Mouse (Mus musculus) left cerebral cortex, adult 18-20 months (tissue): ENCODE data around the gene Nkpd1. TPM values are rescaled to one million over a fixed set of nuclear protein-coding genes. Genes with fewer than 3 reads are reported as not detected.
"Not testable (repeated sequence)": the region's sequence is repeated elsewhere in the genome, so short reads cannot be mapped to it uniquely, and the experiment has no call there.

Experiments used
- DNase-seq, 2 experiments: peaks; one replicate each; pipeline ENCODE4 v3.0.0; 2021 to 2022; ENCODE audit warnings: low spot score in 2 of 2, mixed read lengths in 1 of 2
- total RNA-seq, 2 experiments: library from RNA; stranded (reverse); gene quantifications; 2 replicates each; pipeline ENCODE4 v1.2.3; 2021

Nkpd1 gene
- total RNA-seq, 2 experiments from 2014 or later: 0.72 to 0.94 TPM

GRCm38 (mm10) chr7:19503481-19504068, 14.1 kb upstream of the Nkpd1 start:
- DNase-seq: peak in 1 of 2 experiments; percentile 44

- DNase-seq: no peak
Measured at GRCm38 (mm10) chr7:19506326-19506725, 11.3 kb upstream of the Nkpd1 start.

- DNase-seq: peak in 1 of 2 experiments; percentile 37
Measured at GRCm38 (mm10) chr7:19506969-19507611, 10.5 kb upstream of the Nkpd1 start.

- no peak for DNase-seq
Measured at GRCm38 (mm10) chr7:19507612-19507981, 10.0 kb upstream of the Nkpd1 start.

- DNase-seq: peak; percentile 91 to 94
Measured at GRCm38 (mm10) chr7:19508150-19508923, 9.3 kb upstream of the Nkpd1 start, which contains the start of the genes Bloc1s3 and Trappc6a. Gene Bloc1s3 (minus strand): TSS chr7:19508367. Gene Trappc6a (plus strand): TSS chr7:19508395.

GRCm38 (mm10) chr7:19508924-19509568, 8.6 kb upstream of the Nkpd1 start:
- DNase-seq: no peak

- no peak for DNase-seq
Measured at GRCm38 (mm10) chr7:19509786-19510185, 7.9 kb upstream of the Nkpd1 start.

- not testable (repeated sequence) for DNase-seq
Measured at GRCm38 (mm10) chr7:19511934-19512333, 5.7 kb upstream of the Nkpd1 start.

- DNase-seq: no peak
Measured at GRCm38 (mm10) chr7:19512353-19512752, 5.3 kb upstream of the Nkpd1 start.

GRCm38 (mm10) chr7:19520032-19520431, 2.4 kb downstream of the Nkpd1 start:
- DNase-seq: no peak

GRCm38 (mm10) chr7:19523017-19523756, 5.5 kb downstream of the Nkpd1 start:
- DNase-seq: peak in 1 of 2 experiments; percentile 29

GRCm38 (mm10) chr7:19523757-19524419, 6.2 kb downstream of the Nkpd1 start:
- DNase-seq: peak; percentile 60 to 64

GRCm38 (mm10) chr7:19524420-19525104, 6.9 kb downstream of the Nkpd1 start:
- no peak for DNase-seq

GRCm38 (mm10) chr7:19525105-19525481, 7.5 kb downstream of the Nkpd1 start:
- no peak for DNase-seq

- no peak for DNase-seq
Measured at GRCm38 (mm10) chr7:19531077-19531476, 13.4 kb downstream of the Nkpd1 start.

- no peak for DNase-seq
Measured at GRCm38 (mm10) chr7:19532240-19532639, 14.6 kb downstream of the Nkpd1 start.

GRCm38 (mm10) chr7:19534676-19535075, 17.0 kb downstream of the Nkpd1 start:
- no peak for DNase-seq

- no peak for DNase-seq
Measured at GRCm38 (mm10) chr7:19540771-19541566, 23.3 kb downstream of the Nkpd1 start.

- no peak for DNase-seq
Measured at GRCm38 (mm10) chr7:19541681-19542154, 24.1 kb downstream of the Nkpd1 start.
